Mouse (Mus musculus): ENCODE results near the gene Lrrk1.

The Lrrk1 gene

GRCm38 (mm10) chr7:66227814-66228609 is 160.1 kb downstream of the Lrrk1 start:
- in situ Hi-C loops (cut with MboI, MseI): no loop called here

GRCm38 (mm10) chr7:66225881-66226280 is 162.3 kb downstream of the Lrrk1 start:
- in situ Hi-C loops (cut with MboI, MseI): no loop called here

- in situ Hi-C loops (cut with MboI, MseI): no loop called here
Observed at GRCm38 (mm10) chr7:66224541-66224940, 163.6 kb downstream of the Lrrk1 start.

- in situ Hi-C loops (cut with MboI, MseI): no loop called here
Observed at GRCm38 (mm10) chr7:66223731-66224130, 164.4 kb downstream of the Lrrk1 start.

GRCm38 (mm10) chr7:66222621-66223091 is 165.5 kb downstream of the Lrrk1 start:
- in situ Hi-C loops (cut with MboI, MseI): no loop called here

GRCm38 (mm10) chr7:66219794-66220227 is 168.3 kb downstream of the Lrrk1 start:
- in situ Hi-C loops (cut with MboI, MseI): no loop called here

GRCm38 (mm10) chr7:66219028-66219793 is 168.9 kb downstream of the Lrrk1 start:
- in situ Hi-C loops (cut with MboI, MseI): no loop called here

GRCm38 (mm10) chr7:66218193-66219014 is 169.7 kb downstream of the Lrrk1 start:
- in situ Hi-C loops (cut with MboI, MseI): no loop called here

- in situ Hi-C loops (cut with MboI, MseI): no loop called here
Observed at GRCm38 (mm10) chr7:66217531-66218094, 170.5 kb downstream of the Lrrk1 start.

- in situ Hi-C loops (cut with MboI, MseI): no loop called here
Observed at GRCm38 (mm10) chr7:66217011-66217410, 171.1 kb downstream of the Lrrk1 start.

GRCm38 (mm10) chr7:66215911-66216310 is 172.2 kb downstream of the Lrrk1 start:
- in situ Hi-C loops (cut with MboI, MseI): no loop called here

- in situ Hi-C loops (cut with MboI, MseI): no loop called here
Observed at GRCm38 (mm10) chr7:66214477-66214876, 173.7 kb downstream of the Lrrk1 start.

- in situ Hi-C loops (cut with MboI, MseI): no loop called here
Observed at GRCm38 (mm10) chr7:66212887-66213286, 175.3 kb downstream of the Lrrk1 start.

GRCm38 (mm10) chr7:66209920-66210319 is 178.2 kb downstream of the Lrrk1 start:
- in situ Hi-C loops (cut with MboI, MseI): no loop called here

GRCm38 (mm10) chr7:66201657-66202056 is 186.5 kb downstream of the Lrrk1 start:
- in situ Hi-C loops (cut with MboI, MseI): no loop called here

- in situ Hi-C loops (cut with MboI, MseI): no loop called here
Observed at GRCm38 (mm10) chr7:66200791-66201450, 187.2 kb downstream of the Lrrk1 start.

- in situ Hi-C loops (cut with MboI, MseI): no loop called here
Observed at GRCm38 (mm10) chr7:66200383-66200782, 187.8 kb downstream of the Lrrk1 start.

- in situ Hi-C loops (cut with MboI, MseI): no loop called here
Observed at GRCm38 (mm10) chr7:66199391-66199831, 188.7 kb downstream of the Lrrk1 start.

GRCm38 (mm10) chr7:66198416-66198815 is 189.7 kb downstream of the Lrrk1 start:
- in situ Hi-C loops (cut with MboI, MseI): no loop called here

GRCm38 (mm10) chr7:66196609-66197445 is 191.3 kb downstream of the Lrrk1 start:
- in situ Hi-C loops (cut with MboI, MseI): no loop called here

Data from regulatory T cell (primary cell).